Mouse (Mus musculus): Measurements from ENCODE around the gene Arl13b. TPM values are rescaled to one million over a fixed set of nuclear protein-coding genes. Genes with fewer than 3 reads are reported as not detected.

The Arl13b gene
- 11.9 and 13.4 TPM in 2 replicates for total RNA-seq (2021)
- long read RNA-seq, experiment 1, partial matches to known transcripts: 0 of 7 reads
- long read RNA-seq, experiment 1, other reads (novel, unspliced or antisense): 3 of 7 reads
- long read RNA-seq, experiment 2, partial matches to known transcripts: 0 of 4 reads
- long read RNA-seq, experiment 2, other reads (novel, unspliced or antisense): 3 of 4 reads

GRCm38 (mm10) chr16:62846498-62847312 lies at the start of gene Arl13b:
Arl13b (minus strand) TSS chr16:62847040.
- DNase-seq: peak; percentile 96

DNA sequence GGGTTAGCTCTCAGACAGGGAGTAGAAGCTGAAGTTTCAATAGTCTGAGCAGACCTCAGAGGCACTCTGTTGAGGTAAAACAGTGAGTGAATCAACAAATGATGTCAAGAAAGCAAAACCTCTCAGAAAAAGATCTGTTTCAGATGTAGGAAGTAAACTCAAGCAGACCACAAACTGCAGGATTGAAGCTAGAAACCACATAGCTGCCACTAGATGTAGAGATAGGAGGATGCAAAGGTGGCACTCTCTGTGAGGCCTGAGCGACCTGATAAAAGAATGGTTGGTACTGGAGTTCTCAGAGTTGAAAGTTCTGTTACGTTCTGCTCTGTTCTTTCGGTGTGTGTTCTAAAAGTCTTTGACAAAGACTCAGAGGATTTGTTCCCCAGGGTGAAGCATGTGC lies 49.0 kb upstream of the Arl13b start:
- DNase-seq: no peak

DNA sequence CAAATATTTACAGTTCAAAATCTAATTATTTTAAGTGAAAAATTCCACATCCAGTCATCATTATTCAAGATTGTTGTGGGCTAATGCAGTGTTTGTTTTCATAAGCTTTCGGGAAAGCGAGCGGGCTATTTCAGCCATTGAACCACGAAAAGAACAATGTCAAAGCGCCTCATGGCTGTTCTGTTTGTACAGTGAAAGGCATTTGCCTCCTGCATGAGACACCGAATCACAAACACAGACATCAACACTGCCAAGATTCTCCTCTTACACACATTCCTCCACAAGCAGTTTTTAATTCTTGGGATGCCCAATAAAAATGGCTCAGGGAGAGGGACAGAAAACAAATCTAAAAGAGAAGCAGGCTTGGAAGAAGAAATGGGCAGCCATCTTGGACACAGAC lies 27.2 kb upstream of the Arl13b start:
- DNase-seq: no peak

DNA sequence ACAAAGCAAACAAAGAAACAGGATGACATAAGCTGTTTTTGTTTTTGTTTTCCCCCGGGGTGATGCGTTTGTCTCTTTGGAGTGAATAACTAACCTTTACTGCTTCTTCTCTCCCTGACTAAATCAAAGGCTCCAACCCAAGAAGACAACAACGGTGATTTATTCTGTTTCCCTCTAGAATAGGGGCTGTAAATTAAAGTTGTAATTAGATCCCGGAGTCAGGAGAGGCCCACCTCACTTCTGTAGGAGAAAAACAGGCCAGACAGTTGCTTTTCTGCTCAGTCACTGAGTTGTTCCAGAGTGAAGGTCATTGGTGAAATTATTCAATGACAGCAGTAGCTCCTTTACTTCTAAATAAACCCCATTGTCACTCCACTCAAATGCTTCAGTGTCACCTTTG lies 26.3 kb upstream of the Arl13b start:
- no peak for DNase-seq

GRCm38 (mm10) chr16:62872688-62873117 lies 25.9 kb upstream of the Arl13b start:
- DNase-seq: no peak

DNA sequence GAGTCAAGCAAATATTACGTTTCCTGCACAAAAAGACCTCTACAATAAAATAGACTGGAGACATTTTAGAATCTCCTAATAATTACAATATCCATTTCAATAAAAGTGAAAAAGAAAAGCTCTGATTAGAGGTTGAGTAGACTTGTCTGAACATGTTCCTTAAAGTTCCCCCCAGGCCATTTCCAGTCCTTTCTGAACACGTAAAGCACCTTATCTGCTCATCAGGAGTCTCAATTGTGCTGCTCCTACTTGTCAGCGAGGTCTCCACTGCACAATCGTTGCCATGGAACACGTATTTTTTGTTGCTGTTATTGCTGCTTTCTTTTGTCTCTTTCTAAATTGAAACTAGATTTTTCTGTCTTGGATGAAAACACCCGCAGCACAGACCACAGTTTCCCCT lies 14.6 kb upstream of the Arl13b start:
- no peak for DNase-seq

GRCm38 (mm10) chr16:62860140-62860539 lies 13.3 kb upstream of the Arl13b start:
- DNase-seq: no peak

DNA sequence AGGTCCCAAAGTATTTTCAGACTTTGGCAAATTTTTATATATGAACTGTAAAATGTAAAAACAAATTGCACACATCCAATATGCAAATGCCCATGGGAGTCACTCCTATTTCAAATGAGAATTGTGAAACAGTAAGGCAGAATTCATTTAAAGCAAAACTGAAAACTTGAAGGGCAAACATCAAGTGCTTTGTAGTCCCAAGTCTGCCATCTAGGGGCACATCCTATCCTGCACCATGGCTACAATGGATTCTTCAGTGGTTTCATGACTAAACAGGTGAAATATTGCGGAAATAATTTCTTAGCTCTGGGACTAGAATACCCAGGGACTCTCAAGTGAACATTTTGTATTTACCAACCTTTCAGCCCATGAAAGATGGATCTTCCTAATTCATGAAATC lies 11.2 kb upstream of the Arl13b start:
- peak; percentile 45 for DNase-seq

DNA sequence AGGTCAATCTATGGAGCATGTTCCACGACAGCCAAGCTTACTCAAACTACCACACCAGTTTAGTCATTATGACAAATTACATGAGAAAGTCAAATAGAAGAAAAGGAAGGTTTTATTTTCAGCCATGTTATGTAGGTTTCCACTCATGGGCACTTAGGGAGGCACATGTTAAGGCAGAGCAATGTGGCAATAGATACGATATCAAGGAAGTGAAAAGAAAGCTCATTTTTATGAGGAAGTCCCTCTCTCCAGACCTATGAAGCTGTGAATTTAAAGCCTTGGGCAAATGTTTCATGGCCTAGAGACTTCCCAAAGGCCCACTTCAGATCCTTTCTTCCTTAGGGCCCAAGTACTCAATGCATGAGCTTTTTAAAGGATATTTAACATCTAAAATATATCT lies 10.7 kb upstream of the Arl13b start:
- DNase-seq: no peak

DNA sequence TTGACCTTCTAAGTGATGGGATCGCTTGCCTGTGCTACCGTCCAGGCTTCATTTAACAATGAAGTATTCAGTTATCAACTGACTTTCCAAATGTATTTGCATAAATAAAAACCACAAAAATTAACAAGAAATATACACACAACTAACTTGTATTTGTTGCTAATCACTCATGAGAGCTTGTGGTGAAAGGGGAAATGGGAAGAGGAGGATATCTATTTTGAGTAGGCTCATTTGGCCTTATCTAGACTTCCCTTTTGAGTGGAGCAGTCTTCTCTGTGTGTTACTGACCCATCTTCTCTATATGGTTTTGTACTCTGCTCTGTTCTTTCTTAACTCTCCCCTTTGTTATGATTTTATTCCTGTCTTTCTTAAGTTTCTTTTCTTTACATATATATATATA lies 9.4 kb upstream of the Arl13b start:
- no peak for DNase-seq

- DNase-seq: peak; percentile 34
These were observed 8.5 kb upstream of the Arl13b start for GRCm38 (mm10) chr16:62855385-62855784.

DNA sequence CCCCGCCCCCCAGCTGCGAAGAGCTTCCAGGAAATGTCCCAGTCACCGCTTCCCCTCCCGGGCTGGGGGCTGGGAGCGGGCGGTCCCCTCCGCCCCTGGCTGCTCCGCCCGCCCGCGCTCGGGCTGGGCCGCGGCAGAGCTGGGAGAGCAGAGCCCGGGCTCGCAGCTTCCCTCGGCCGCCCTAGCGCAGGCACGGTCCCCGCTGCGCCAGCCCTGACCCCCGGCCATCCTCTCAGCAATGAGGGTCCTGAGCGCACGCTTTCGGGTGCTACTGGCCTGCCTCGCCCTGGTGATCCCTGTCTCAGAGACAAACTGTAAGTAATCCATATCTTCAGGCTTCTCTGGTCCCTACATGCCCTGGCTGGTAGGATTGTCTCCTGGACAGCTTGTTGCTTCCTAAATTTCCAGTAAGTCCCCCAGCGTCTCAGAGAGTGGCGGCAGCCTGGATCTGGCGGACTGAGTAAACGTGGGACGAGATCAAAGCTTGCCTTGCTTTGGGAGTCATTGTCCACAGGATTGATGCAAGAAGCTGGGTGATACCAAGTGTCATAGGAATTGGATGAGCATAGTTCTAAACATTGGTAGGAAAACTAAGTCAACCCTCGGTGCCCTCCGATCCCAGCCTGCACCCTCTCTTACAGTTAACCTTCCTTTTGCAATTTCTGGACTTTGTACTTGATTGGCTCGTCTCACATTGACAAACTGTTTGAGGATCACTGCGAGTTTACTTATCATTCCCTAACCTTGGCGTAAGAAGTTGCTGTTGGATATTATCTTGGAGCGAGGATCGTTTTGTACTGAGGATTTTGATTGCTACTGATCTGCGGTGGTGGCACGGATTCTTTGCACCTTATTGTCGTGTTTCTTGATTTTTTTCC lies 7.6 kb upstream of the Arl13b start, which contains the start of gene Pros1:
Pros1 (plus strand) TSS at position 117 of the 878 bp plus-strand sequence.
- DNase-seq: peak; percentile 82

DNA sequence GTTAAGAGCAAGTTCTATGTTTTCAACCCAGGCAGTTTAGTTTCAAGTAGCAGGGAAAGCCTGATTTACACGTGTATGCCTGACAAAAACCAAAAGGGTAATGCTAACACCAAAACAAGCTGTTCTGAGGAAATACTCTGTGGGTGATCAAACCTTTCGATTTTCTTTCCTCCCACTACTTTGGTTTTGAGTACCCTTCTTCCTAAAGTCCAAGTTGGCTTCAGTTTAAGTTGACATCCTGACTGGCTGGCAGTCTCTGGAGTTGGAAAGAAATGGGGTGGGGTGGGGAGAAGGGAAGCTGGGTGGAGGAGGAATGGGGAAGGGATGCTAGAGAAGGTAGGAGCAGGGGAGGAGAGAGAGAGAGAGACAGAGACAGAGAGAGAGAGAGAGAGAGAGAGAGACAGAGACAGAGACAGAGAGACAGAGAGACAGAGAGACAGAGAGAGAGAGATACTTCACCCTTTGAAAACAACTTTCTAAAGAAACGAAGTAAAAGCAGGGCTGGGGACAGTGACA lies 6.8 kb upstream of the Arl13b start:
- no peak for DNase-seq

DNA sequence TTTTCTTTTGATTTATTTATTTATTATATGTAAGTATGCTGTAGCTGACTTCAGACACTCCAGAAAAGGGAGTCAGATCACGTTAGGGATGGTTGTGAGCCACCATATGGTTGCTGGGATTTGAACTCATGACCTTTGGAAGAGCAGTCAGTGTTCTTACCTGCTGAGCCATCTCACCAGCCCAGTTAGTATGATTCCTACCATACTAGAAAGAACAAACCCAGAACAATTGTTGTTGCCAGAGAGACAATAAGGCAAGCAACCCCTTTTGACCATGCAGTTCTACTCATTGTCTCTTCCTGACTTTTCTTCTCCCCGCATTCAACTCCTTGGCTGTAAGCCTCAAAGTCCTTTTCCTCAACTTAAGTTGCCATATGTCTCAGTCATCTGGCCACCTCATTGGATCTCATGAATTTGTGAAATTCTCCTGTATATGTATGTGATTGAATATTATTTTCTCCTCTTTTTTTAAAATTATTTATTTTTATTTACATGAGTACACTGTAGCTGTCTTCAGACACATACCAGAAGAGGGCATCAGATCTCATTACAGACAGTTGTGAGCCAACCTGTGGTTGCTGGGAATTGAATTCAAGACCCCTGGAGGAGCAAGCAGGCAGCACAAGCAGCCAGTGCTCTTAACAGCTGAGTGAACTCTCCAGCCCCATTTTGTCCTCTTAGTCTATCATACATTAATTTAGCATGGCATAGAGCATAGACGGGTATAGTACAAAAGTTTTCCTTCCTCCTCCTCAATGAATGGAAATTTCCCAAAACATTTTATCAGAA lies 5.8 kb upstream of the Arl13b start:
- no peak for DNase-seq

DNA sequence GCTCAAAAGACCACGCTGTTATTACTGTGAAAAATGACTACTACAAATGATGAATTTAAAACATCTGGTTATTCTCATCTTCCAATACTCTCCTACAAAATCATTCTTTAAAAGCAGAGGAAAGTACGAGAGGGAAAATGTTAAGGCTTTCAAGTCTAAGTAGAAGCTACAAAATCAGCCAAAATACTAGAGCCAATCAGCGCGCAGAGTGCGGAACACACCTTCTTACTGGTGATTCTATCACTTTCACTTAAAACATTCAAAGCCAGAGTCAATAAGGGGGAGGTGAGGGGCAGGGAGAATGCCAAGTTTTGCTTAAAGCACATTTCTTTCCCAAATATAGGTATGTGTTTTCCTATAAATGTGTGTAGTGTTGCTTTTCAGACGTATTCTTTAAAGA lies 1.5 kb downstream of the Arl13b start:
- no peak for DNase-seq

GRCm38 (mm10) chr16:62834016-62834735 lies 12.7 kb downstream of the Arl13b start:
- no peak for DNase-seq

- peak; percentile 67 for DNase-seq
These were observed 14.4 kb downstream of the Arl13b start for GRCm38 (mm10) chr16:62832481-62832880.

DNA sequence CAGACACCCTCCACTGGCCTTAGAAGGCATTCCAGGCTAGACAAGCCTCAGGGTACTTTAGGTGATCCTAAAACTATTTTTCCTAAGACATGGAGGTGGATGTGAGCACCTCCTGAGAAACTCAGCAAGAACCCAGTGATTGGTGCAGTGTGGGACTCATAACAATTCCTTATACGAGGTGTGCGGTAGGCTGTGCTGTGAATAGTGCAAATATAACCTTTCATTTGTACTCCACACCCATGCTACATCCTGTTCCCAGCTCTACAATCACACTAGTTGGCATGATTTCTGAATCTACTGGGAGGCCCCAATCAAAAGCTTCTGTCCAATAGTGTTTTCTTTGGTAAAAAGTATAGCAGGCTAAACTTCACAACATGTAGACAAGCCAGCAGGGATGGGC lies 14.8 kb downstream of the Arl13b start:
- DNase-seq: no peak

GRCm38 (mm10) chr16:62826156-62827001 lies 20.5 kb downstream of the Arl13b start:
- peak; percentile 9 for DNase-seq

DNA sequence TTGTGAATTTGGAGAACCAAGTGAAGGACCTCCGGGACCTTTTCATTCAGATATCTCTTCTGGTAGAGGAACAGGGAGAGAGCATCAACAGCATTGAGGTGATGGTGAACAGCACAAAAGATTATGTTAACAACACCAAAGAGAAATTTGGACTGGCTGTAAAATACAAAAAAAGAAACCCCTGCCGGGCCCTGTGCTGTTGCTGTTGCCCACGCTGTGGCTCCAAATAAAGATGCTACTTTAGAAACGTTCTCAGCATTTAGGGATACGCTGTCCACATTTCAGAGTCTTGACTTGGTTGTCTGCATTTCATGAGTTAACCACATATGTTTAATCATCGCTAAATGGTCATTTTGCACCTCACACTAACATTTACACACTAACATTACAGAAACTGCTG lies 24.4 kb downstream of the Arl13b start:
- no peak for DNase-seq
